Mouse (Mus musculus): ENCODE measurements around the gene Nutf2-ps1. TPM values are rescaled to one million over a fixed set of nuclear protein-coding genes. Genes with fewer than 3 reads are reported as not detected.
A peak's percentile ranks its signal among the peaks of the same experiment; 100 is the strongest.
"Not testable (repeated sequence)": the region's sequence is repeated elsewhere in the genome, so short reads cannot be mapped to it uniquely, and the experiment has no call there.

The Nutf2-ps1 gene
- 10 to 100 TPM; 64.7 to 85.3 (median 72.1) TPM for total RNA-seq (2022)

DNA sequence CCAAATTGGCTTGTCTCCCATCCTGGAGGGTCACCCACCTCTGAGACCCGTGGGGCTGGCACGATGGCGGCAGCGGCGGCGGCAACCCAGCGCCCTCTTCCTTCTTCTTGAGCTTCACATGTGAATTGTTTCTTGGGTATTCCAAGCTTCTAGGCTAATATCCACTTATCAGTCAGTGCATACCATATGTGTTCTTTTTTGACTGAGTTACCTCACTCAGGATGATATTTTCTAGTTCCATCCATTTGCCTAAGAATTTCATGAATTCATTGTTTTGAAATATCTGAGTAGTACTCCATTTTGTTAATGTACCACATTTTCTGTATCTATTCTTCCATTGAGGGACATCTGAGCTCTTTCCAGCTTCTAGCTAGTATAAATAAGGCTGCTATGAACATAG is at the start of gene Nutf2-ps1:
Gene Nutf2-ps1, minus strand, starts transcription at position 101 of the 400 bp plus-strand sequence.
- not testable (repeated sequence) for DNase-seq

DNA sequence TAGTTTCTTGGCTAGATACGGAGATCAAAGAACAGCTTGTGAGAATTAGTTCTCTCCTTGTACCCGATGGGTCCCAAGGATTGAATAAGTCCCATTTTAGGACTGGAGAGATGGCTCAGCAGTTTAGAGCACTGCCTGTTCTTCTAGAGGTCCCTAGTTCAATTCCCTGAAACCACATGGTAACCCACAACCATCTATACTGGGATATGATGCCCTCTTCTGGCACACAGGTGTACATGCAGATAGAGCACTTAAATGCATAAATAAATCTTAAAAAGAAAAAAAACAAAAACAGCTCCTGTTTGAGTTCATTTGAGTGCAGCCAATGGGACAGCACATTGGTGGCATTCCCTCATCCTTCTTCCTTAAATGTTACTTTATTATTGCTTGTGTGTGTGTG is 49.2 kb upstream of the Nutf2-ps1 start:
- no peak for DNase-seq

DNA sequence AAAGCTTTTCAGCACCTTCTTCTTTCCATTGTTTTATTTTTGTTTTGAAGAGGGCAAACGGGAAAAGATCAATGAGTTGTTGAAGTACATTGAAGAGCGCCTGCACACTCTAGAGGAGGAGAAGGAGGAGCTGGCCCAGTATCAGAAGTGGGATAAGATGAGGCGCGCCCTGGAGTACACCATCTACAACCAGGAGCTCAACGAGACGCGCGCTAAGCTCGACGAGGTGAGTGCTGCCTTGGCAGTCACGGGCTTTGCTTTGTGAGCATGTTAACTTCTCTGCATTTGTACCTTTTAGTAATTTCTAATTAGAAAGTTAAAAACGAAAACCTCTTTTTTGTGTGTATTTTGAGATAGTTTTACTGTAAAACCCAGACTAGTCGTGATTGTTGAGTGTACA is 32.8 kb upstream of the Nutf2-ps1 start:
- no peak for DNase-seq

DNA sequence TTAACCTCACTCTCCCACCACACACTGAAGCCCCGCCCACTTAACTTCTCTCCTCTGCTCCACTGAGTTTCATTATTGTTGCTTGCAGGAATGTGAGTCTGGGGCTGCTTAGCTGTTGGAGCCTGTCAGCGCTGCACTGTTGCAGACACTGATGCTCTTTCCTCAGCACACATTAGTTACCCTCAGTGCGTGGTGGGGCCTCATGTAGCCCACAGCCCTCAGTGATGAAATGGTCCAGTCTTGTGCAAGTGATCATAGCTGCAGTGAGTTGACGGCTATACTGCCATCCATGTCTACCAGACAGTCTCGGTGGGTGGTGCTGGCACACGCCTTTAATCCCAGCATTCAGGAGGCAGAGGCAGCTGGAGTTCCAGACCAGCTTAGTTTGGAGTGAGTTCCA is 20.1 kb upstream of the Nutf2-ps1 start:
- no peak for DNase-seq

DNA sequence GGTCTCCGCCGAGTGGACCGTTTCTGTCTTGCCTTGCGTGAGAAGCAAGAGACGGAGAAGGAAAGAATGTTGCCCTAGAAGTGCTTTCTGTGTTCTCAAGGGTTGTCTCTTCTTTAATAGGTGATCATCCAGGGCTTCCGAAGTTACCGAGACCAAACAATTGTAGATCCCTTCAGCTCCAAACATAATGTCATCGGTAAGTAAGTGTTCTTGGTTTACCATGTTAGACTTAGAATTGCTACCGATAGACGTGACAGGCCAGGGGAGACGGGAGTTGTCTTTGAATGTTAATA is 12.4 kb upstream of the Nutf2-ps1 start:
- DNase-seq, result no peak

DNA sequence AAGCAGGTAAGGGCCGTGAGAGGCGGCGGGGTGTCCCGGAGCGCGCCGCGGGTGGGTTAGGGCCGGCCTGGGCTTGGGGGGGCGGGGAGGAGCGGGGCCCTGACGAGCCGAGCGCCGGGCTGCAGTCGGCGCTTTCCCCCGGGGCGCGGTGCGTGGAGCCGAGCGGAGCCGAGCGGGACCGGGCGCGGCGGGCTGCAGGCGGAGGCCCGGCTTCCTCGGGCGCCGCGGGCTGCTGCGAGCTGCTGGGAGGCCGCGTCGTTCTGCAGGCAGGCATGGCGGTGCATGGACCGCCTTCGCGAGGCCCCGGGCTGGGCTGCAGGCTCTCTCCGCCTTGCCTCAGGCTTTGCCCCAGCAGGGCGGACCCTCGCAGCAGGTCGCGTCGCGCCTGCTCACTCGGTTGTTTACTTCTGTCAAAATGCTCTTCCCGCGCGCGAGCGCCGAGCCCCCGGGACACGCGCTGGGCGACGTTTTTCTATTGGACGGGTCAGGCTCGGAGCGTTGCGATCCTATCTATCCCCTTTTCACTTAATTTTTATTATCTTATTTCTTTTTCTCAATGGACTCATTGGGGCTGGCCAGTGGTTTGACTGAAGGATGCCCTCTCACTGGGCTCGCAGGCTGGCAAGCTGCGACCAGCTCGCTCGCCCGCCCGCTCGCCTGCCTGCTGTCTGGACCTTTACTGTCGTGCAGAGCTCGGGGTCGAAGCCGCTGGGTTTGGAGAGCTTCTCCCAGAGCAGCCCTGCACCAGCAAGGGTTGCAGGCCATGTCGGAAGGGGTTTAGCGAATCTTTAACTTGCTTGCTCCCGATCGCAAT is 11.9 kb upstream of the Nutf2-ps1 start:
- DNase-seq, result peak; percentile 31

DNA sequence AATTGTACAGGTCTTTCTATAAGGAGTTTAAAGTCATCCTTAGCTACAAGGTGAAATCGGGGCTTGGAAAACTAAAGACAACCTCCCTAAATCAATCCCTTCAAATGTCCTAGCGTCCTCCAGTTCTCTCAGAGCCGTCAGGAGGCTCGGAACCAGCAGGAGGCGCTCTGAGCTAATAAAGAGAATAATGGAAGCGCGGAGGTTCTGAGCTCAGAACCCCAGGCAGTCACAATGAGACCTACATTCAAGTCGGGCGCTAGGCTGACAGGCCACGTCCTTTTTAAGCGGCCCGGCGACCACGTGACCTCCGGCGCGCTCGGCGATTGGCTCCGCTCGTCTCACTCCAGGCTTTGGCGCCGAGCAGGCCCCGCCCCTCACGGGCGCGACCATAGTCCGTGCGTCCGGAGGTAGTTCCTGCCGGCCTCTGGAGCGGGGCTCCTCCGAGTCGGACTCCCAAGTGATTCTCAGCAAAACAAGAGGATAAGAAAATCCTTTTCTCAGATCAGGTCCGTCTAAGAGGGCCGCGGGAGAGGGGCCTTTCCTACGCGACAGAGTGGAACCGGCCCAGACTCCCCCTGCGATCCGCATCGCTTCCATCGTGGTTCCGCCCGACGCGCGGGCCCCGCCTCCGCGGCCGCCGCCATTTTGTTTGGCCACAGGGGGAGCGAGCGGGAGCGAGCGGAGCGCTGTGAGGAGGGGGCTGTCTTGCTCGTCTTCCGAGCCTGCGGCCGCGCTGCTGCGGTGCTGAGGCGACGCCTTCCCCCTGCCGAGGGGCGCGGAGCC is 11.1 kb upstream of the Nutf2-ps1 start, which contains the start of gene Smc3:
Gene Smc3, plus strand, starts transcription at position 642 of the 783 bp plus-strand sequence.
- peak; percentile 98 for DNase-seq

DNA sequence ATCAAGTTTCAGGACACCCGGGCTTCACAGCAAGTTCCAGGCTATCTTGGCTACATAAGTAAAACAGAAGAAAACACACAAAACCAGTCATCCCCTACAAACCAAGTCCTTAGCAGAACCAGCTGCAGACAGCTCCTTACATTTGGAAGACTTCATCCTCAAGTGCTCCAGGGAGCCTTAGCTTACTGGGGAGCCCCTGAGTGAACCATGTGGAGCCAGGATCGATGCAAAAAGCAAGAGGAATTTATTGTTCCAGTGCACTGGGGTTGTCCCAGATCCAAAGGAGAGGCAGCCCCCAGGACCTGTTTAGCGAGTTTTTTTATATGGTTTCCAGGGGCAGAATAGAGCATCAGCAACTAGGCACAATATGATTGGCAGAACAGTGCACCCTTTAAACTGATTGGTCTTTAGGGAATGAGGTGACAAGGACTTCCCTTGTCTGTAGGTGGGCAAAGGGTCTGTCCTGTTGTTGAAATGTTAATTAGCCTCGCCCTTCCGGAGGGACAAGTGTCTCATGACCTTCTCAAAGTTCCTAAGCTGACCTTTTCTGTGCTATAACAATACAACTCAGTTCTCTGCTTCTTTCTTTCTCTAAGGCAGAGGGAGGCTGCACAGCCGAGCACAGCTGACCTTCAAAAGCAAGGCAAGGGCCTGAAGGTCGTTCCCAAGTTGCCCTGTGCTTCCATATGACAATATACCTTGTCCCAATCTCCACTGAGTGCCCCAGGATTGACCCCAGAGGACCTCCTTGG is 8.0 kb upstream of the Nutf2-ps1 start:
- DNase-seq, result no peak

DNA sequence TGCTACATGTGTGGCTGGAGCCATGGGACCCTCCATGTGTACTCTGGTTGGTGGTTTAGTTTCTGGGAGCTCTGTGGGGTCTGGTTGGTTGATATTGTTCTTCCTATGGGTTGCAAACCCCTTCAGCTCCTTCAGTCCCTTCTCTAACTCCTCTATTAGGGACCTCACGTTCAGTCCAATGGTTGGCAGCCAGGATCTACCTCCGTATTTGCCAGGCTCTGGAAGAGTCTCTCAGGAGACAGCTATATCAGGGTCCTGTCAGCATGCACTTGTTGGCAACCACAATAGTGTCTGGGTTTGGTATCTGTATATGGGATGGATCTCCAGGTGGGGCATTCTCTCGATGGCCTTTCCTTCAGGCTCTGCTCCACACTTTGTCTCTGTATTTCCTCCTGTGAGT is 1.2 kb downstream of the Nutf2-ps1 start:
- not testable (repeated sequence) for DNase-seq

DNA sequence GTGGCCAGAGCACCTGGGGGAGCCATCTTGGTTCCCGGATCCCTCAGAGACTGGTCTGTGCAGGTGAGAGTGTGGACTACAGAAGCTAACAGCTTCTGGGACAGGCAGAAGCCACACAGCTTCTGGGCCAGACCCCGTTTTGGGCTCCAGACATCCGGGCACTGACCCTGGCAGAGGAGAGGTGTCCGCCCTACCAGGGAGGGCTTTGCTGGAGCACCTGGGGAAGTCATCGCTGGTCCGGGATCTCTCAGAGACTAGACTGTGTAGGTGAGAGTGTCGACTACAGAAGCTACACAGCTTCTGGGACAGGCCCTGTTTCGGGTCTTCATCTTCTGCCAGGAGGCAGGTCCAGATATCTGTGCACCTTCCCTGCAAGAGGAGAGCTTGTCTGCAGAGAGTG is 8.6 kb downstream of the Nutf2-ps1 start:
- DNase-seq, result not testable (repeated sequence)

DNA sequence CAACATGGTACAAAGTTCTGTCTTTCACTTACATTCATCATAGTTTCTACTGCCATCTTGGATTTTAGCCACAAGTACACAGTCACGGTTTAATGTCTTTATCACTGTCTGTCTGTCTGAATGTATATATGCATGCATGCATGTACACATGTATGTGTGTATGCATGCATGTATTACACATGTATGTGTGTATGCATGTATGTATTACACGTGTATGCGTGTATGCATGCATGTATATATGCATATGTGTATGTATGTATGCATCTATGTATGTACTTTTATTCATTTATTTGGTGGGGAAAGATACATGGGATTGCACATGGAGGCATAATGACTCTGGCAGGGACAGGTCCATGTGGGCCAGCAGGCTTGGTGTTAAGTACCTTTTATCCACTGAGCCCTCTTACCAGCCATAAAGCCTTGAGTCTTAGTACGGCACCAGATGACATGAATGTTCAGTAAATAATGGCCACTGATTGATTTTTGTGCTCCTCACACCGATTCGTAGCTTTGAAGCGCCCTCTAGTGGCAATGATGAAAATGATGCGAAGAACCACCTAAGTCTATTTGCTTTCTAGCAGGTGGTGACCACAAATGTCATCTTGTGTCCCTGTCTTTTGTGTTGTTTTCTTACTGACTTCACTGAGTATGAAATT is 10.1 kb downstream of the Nutf2-ps1 start:
- DNase-seq, result peak; percentile 45

DNA sequence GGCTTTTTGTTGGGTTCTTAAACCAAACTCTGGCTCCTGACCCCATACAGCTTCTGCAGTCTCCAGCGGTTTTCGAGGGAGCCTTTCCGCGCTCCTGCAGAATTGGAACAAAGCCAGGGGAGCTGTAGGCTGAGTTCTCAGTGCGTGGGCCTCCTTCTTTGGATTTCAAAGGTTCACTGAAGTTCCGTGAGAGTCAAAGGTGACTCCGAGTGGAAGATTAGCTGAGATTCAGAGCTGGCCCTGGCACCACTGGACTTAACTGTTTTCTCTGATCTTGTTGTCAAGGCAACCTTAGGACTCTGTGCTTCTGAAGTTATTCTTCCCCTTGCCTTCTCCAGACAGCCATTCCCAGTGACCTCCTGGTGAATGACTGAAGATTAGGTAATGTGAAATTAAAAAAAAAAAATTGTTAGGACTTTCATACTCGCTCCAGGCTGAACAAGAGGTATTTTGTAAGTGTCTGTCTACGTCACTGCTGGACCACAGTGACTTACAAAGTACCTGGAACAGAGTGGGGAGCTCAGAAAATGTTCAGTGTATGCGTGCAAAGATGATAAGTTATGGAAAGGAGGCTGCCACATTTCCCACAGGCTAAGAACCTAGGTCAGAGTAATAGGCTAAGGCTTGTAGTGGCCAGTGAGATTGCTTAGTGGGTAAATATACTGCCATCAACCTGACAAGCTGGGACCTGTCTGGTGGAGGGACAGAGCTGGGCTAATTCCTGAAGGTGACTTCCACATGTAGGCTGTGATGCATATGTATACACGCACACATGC is 11.7 kb downstream of the Nutf2-ps1 start:
- DNase-seq, result no peak

DNA sequence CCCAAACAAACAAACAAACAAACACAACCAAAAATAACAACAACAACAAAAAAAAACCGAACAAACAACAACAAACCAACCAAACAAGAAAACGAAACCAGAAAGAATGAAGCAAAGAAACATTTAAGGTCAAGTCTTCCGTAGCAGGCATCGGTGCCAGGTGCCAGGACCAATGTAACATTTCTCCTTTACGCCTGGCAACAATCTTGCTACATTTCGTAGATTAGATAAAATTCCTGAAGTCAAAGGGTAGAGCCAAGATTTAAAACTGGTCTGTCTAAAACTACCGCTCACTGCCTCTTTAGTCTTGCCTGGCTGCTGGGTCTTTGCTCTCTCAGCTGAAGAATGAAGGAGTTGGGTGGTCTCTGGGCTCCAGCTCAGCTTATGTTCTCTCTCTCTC is 12.8 kb downstream of the Nutf2-ps1 start:
- DNase-seq, result no peak

DNA sequence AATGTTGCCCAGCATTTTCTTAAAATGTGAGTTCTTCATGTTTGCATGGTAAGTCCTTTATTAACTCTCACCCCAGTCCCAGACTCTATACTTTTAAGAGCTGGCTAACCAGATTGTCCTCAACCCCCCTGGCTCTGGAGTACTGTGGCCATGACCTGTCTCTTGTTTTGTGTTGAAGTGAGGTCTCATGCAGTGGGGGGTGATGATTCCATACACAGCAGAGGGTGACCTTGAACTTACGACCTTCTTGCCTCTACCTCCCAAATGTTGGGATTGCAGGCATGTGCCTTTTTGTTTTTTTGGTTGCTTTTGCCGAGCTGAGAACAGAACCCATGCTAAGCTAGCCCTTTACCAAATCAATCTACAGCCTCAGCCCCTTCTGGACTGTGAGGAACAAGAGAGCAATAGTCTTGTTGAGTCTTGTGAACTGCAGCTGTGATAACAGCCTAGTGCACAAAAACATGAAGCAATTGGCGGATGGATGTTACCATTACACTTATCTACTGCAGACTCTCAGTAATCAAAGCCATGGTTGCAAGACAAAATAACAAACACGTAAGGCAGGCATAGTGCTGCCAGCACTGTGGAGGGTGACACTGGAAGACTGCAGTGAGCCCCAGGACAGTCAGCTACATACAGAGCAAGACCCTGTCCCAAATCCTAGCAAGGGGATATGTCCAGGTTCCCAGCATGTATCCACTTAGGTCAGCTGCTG is 13.4 kb downstream of the Nutf2-ps1 start:
- no peak for DNase-seq

DNA sequence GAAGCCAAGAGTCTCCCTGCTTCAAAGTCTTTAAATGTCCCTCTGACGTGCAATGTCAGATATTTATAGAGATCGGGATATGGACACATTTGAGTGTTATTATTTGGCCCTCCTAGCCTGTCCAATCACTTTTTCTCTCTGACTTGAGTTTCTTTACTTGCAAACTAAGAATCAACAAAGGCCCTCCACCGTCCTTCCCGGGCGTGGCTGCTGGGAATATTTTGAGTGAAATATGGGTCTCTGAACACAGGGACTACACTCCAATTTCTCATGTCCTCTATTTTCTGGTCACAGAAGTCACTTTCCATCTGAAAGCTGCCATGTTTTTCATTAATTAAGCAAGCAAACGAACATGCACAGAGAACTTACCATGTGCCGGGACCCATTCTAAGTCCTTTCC is 14.3 kb downstream of the Nutf2-ps1 start:
- DNase-seq, result no peak

DNA sequence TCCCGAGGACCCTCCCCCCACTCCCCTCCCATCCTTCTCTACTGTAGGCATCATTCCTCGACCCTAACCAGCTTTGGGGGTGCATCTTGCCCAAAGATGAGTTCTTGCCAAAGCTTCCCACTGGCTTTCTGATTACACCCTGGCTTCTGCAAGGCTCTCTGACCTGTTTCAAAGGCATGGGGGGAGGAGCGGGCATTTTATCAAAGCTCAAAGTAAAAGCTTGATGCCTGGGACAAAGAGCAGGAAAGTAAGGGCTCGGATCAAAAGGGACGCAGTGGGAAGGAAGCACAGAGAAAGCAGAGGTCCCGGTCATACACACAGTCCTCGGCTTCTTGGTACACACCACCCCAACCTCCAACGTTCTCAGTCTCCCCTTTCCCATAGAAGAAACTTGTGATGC is 14.7 kb downstream of the Nutf2-ps1 start:
- no peak for DNase-seq

DNA sequence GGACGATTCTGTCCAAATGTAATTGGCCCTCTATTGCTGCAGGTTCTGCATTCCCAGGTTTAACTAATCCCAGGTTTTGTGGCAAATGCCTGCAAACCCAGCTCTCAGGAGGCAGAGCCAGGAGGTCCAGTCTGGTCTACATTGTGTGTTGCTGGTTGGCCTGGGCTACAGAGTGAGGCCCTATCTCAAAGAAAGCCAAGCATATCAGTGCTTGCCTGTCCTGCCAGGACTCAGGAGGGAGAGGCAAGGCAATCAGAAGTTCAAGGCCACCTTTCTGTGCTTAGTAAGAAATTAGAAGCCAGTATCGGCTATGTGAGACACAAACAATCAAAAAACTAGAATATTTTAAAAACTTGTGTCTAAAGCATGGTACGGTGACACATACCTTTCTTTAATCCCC is 15.7 kb downstream of the Nutf2-ps1 start:
- DNase-seq, result no peak

DNA sequence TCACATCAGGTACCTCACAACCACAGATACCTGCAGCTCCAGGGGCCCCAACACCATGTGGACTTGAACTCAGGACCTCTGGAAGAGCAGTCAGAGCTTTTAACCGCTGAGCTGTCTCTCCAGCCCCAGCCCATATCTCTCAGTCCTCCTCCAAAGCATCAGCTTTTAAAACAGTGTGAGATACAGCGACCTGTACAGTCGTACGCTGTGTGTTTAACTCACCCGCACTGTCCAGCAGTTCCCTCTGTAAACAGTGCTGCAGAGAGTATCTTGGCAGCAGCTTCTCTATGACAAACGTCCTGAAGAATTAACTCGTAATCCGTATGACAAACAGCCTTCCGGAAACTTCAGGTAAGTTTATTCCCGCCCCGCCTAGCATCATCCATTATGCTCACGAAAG is 16.3 kb downstream of the Nutf2-ps1 start:
- no peak for DNase-seq

DNA sequence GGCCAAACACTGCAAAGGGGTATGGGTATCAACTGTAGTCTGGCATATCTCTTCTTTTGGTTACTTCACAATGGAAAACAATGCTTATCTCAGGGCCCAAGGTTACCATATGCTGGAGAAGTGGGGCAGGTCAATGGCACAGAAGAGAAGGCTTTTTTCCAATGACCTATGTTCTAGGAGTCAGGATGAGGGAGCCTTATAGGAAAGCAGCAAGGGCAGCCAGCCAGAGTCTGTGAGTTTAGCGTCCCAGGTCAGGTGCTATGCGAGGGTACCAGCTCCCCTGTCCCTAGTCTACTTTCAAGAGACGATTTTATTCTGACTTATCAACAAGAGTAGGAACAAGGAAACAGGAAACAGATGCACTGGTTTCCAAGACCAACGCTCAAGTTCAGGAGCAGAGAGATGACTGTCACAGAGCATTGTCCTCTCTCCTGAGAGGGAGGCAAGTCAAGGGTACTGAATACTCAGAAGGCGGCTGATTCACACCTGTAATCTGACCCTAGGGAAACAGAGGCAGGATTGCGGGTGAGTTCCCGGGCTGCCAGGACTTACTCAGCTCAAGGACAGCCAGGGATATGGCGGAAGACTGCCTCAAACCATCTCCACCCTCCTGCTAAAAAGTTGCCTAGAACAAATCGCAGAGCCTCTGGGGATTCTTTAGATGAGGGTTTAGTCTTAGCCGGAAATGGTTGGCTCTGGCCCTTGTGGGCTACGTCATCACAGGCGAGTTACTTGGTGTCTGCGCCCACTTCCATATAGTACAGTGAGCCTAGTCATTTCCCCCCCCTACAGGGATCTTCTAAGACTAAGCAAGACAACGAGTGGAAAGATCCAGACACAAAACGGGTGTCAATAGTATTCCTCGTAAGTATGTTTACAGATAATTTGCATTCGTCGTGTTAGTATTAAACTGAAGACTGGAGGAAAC is 17.1 kb downstream of the Nutf2-ps1 start:
- DNase-seq, result no peak

DNA sequence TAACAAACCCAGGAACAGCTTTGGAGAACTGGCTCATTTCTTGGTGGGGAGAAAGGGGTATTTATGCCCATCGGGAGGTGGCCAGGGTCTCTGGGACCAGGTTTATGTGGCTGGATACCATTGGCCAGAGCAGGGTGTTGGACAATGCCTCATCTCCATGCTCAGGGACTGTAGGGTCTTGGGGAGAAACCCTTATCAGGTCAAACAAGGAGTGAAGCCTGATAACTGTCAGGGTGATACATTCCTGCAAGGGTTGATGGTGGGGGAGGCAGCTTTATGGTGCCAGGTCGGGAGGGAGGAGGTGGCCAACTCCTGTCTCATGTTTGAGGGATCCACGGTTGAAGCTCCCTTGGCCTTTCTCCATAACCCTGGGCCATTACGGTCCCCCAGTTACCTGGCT is 17.8 kb downstream of the Nutf2-ps1 start:
- DNase-seq, result no peak
